In genomic region chr2:125624837-125625351, GRCm38 (mm10) we compare ENCODE assay signal across 8 mouse cellular contexts. TPM values are rescaled to one million over a fixed set of nuclear protein-coding genes. Genes with fewer than 3 reads are reported as not detected.
DNase-seq lines count a peak whose midpoint lies in the region; ATAC-seq and TF ChIP-seq lines count a peak whose summit lies in the region.

TSS of gene Cep152 (minus strand) at chr2:125625113.

- TF ChIP-seq CTCF in E14TG2a.4 (conservative IDR thresholded peaks at IDR 0.05; ENCODE audit: low read length) = no peak
- TF ChIP-seq CTCF in heart, postnatal 0 days (IDR thresholded peaks at IDR 0.05; ENCODE audit: low read depth) = peak; percentile 37
- TF ChIP-seq CTCF in testis, adult 2 months (IDR thresholded peaks at IDR 0.05; ENCODE audit: control insufficient read depth, insufficient read depth, insufficient replicate concordance, low read depth, low read length) = no peak

- peak; percentile 87 for TF ChIP-seq POLR2A in testis, adult 2 months (IDR thresholded peaks at IDR 0.05; ENCODE audit: control insufficient read depth, low read depth, low read length)

- H3K27me3 ChIP-seq in E14TG2a.4 (ENCODE audit: insufficient read depth, low read length) = no peaks in the 10 kb centered on the region
- no peaks in the 10 kb centered on the region for H3K27me3 ChIP-seq in forebrain, embryonic 12.5 days
- no peaks in the 10 kb centered on the region for H3K27me3 ChIP-seq in heart, postnatal 0 days (ENCODE audit: control insufficient read depth, insufficient read depth, low read length)
- no peaks in the 10 kb centered on the region for H3K27me3 ChIP-seq in liver, embryonic 16.5 days (ENCODE audit: control insufficient read depth, insufficient read depth, low read depth, low read length)
- H3K27me3 ChIP-seq in neural tube, embryonic 13.5 days = no peaks in the 10 kb centered on the region
- H3K27me3 ChIP-seq in testis, adult 2 months (ENCODE audit: control insufficient read depth, insufficient read depth, low read length) = no peaks in the 10 kb centered on the region

- peaks cover 31% of the 10 kb centered on the region for H3K4me1 ChIP-seq in E14TG2a.4 (replicated peaks; ENCODE audit: low read depth, low read length)
- H3K4me1 ChIP-seq in forebrain, embryonic 12.5 days = peaks cover 30% of the 10 kb centered on the region
- peaks cover 20% of the 10 kb centered on the region; the same call in 1 of the 2 replicates for H3K4me1 ChIP-seq in heart, postnatal 0 days (ENCODE audit: control insufficient read depth, insufficient read depth)
- peaks cover 25% of the 10 kb centered on the region for H3K4me1 ChIP-seq in liver, embryonic 16.5 days (ENCODE audit: control insufficient read depth, low read depth, low read length)
- H3K4me1 ChIP-seq in neural tube, embryonic 13.5 days (replicated peaks) = peaks cover 29% of the 10 kb centered on the region
- peaks cover 12% of the 10 kb centered on the region for H3K4me1 ChIP-seq in testis, adult 2 months (ENCODE audit: control insufficient read depth, insufficient read depth, low read length)

- WGBS in forebrain, embryonic 12.5 days = under 1% methylated on average over 50 of the region's 50 CpGs
- WGBS in heart, postnatal 0 days = under 1% methylated on average over 50 of the region's 50 CpGs
- 0% methylated on average over 50 of the region's 50 CpGs for WGBS in liver, embryonic 16.5 days (ENCODE audit: insufficient replicate concordance)
- WGBS in neural tube, embryonic 13.5 days = 0% methylated on average over 50 of the region's 50 CpGs

- peak within 1 kb of the TSS; percentile 74 for H3K9ac ChIP-seq in forebrain, embryonic 12.5 days
- peak within 1 kb of the TSS; percentile 62 for H3K9ac ChIP-seq in heart, postnatal 0 days (replicated peaks; ENCODE audit: low read depth, low read length)
- peak within 1 kb of the TSS; percentile 91 for H3K9ac ChIP-seq in liver, embryonic 16.5 days (ENCODE audit: low read depth, low read length)
- peak within 1 kb of the TSS; percentile 84 for H3K9ac ChIP-seq in neural tube, embryonic 13.5 days

- H3K9me3 ChIP-seq in E14TG2a.4 (ENCODE audit: low read length) = peaks cover 30% of the 10 kb centered on the region
- no peaks in the 10 kb centered on the region for H3K9me3 ChIP-seq in forebrain, embryonic 12.5 days
- H3K9me3 ChIP-seq in heart, postnatal 0 days (replicated peaks; ENCODE audit: control insufficient read depth, low read length) = no peaks in the 10 kb centered on the region
- H3K9me3 ChIP-seq in liver, embryonic 16.5 days (replicated peaks; ENCODE audit: control insufficient read depth, low read length) = no peaks in the 10 kb centered on the region
- no peaks in the 10 kb centered on the region for H3K9me3 ChIP-seq in neural tube, embryonic 13.5 days

- peak within 1 kb of the TSS; percentile 93 for H3K4me3 ChIP-seq in E14TG2a.4 (replicated peaks; ENCODE audit: low read length)
- peak within 1 kb of the TSS; percentile 86 for H3K4me3 ChIP-seq in forebrain, embryonic 12.5 days (replicated peaks)
- peak within 1 kb of the TSS; percentile 76 for H3K4me3 ChIP-seq in heart, postnatal 0 days (ENCODE audit: low read depth, low read length)
- peak within 1 kb of the TSS; percentile 84 for H3K4me3 ChIP-seq in liver, embryonic 16.5 days (ENCODE audit: low read depth, low read length)
- peak within 1 kb of the TSS; percentile 84 for H3K4me3 ChIP-seq in neural tube, embryonic 13.5 days
- peak within 1 kb of the TSS; percentile 99 for H3K4me3 ChIP-seq in testis, adult 2 months (ENCODE audit: control insufficient read depth, low read depth, low read length)

- no peak for TF ChIP-seq EP300 in heart, postnatal 0 days (IDR thresholded peaks at IDR 0.05; ENCODE audit: low read depth)

- H3K27ac ChIP-seq in forebrain, embryonic 12.5 days = no peak within 1 kb of the TSS
- peak within 1 kb of the TSS; percentile 1; the same call in 1 of the 2 replicates for H3K27ac ChIP-seq in heart, postnatal 0 days (ENCODE audit: low read depth)
- H3K27ac ChIP-seq in liver, embryonic 16.5 days (ENCODE audit: low read length) = peak within 1 kb of the TSS; percentile 65
- no peak within 1 kb of the TSS for H3K27ac ChIP-seq in neural tube, embryonic 13.5 days (replicated peaks)
- peak within 1 kb of the TSS; percentile 80 for H3K27ac ChIP-seq in testis, adult 2 months (ENCODE audit: control insufficient read depth, insufficient read depth, low read depth, low read length)

- H3K36me3 ChIP-seq in E14TG2a.4 (ENCODE audit: insufficient read depth, low read length) = peaks cover 24% of the 10 kb centered on the region
- H3K36me3 ChIP-seq in forebrain, embryonic 12.5 days (replicated peaks) = peaks cover 4% of the 10 kb centered on the region; the same call in 1 of the 2 replicates
- H3K36me3 ChIP-seq in heart, postnatal 0 days (replicated peaks; ENCODE audit: control insufficient read depth, insufficient read depth, low read length) = peaks cover 12% of the 10 kb centered on the region
- H3K36me3 ChIP-seq in liver, embryonic 16.5 days (ENCODE audit: control insufficient read depth, insufficient read depth) = peaks cover 5% of the 10 kb centered on the region
- 0 out of 2 replicates have a peak, but pooled peaks cover 2% of the 10 kb centered on the region for H3K36me3 ChIP-seq in neural tube, embryonic 13.5 days
- no peaks in the 10 kb centered on the region; the same call in 1 of the 2 replicates for H3K36me3 ChIP-seq in testis, adult 2 months (ENCODE audit: control insufficient read depth, insufficient read depth, low read length)

- H3K4me2 ChIP-seq in forebrain, embryonic 12.5 days = peak within 1 kb of the TSS; percentile 64
- peak within 1 kb of the TSS; percentile 65 for H3K4me2 ChIP-seq in heart, postnatal 0 days (ENCODE audit: low read depth, low read length)
- H3K4me2 ChIP-seq in liver, embryonic 16.5 days (ENCODE audit: low read depth, low read length) = peak within 1 kb of the TSS; percentile 84
- H3K4me2 ChIP-seq in neural tube, embryonic 13.5 days = peak within 1 kb of the TSS; percentile 79

- peak; percentile 95 for DNase-seq in c-Kit-positive CD71-positive TER-119-positive erythroid progenitor cells, embryonic 14.5 days (ENCODE audit: low spot score)
- DNase-seq in heart, postnatal 0 days (ENCODE audit: low spot score) = peak; percentile 98
- peak; percentile 99 for DNase-seq in kidney, postnatal 4 days

- peak; percentile 99 for ATAC-seq in forebrain, embryonic 12.5 days (ENCODE audit: low FRiP score)
- ATAC-seq in heart, postnatal 0 days (ENCODE audit: insufficient read depth, low read depth) = peak; percentile 97
- ATAC-seq in liver, embryonic 16.5 days (ENCODE audit: low read depth) = peak; percentile 99
- peak; percentile 99 for ATAC-seq in neural tube, embryonic 13.5 days (ENCODE audit: low read depth)

RNA-seq across cellular contexts. Expression of gene Cep152, which starts in this region (rescaled TPM):
- 11.4 and 12.2 TPM in 2 replicates for polyA plus RNA-seq in forebrain, embryonic 12.5 days (2016; fragmentation: Nextera tagmentation; extraction: Ambion mirVana)
- 1.5 and 2.2 TPM in 2 replicates for total RNA-seq in heart, postnatal 0 days (2014; rRNA removed; ENCODE audit: low replicate concordance)
- polyA plus RNA-seq in heart, postnatal 0 days (2015; fragmentation: Nextera tagmentation; extraction: Ambion mirVana) = 1.2 and 1.3 TPM in 2 replicates
- polyA plus RNA-seq in liver, embryonic 16.5 days (2015; fragmentation: Nextera tagmentation; extraction: Ambion mirVana) = 4.2 and 4.4 TPM in 2 replicates
- 2.4 and 2.8 TPM in 2 replicates for polyA plus RNA-seq in neural tube, embryonic 13.5 days (2015; fragmentation: Nextera tagmentation; extraction: Ambion mirVana)
- polyA plus RNA-seq in testis, adult 2 months (2012; rRNA removed) = 2.1 and 2.3 TPM in 2 replicates

Comparison
In these comparisons a context has a peak if more than half of its experiments do, and no peak if none do; other contexts are left out.
1. H3K27ac ChIP-seq: peak in heart, postnatal 0 days (single experiment), liver, embryonic 16.5 days (single experiment) and testis, adult 2 months (single experiment); none in forebrain, embryonic 12.5 days (single experiment) and neural tube, embryonic 13.5 days (single experiment).
2. Peak in every context shown above with its lines, with median percentiles within 50 percentile points of each other: H3K4me3 ChIP-seq, DNase-seq, ATAC-seq, H3K4me2 ChIP-seq and H3K9ac ChIP-seq.